Mouse (Mus musculus) heart, embryonic 14.5 days (tissue): ENCODE results near the gene 0610012G03Rik. TPM values are rescaled to one million over a fixed set of nuclear protein-coding genes. Genes with fewer than 3 reads are reported as not detected.
A peak's percentile ranks its signal among the peaks of the same experiment; 100 is the strongest.

Experiments used
- ATAC-seq: fragments of 200-750 bp; cut with Nextera tagmentation; 2 replicates; pipeline ENCODE4 v1.8.0; 2017; ENCODE audit warnings: low read depth, moderate TSS enrichment; ENCODE audit not compliant: insufficient number of reproducible peaks, insufficient read depth, low FRiP score
- H3K27ac ChIP-seq, 2 experiments: fragments of 200-500 bp in 1 of 2; fragments of 300-500 bp in 1 of 2; sonication (generic) in 1 of 2; replicated peaks in 1 of 2; 2 replicates each; pipeline ENCODE4 v1.5.1; 2012 to 2014; ENCODE audit warnings: low read depth in 2 of 2, low read length in 2 of 2, control low read depth in 1 of 2, mild to moderate bottlenecking in 1 of 2, mixed read lengths in 1 of 2; ENCODE audit not compliant: control insufficient read depth in 1 of 2, insufficient read depth in 1 of 2
- H3K27me3 ChIP-seq: fragments of 300-500 bp; sonication (generic); 2 replicates; pipeline ENCODE4 v1.6.1; 2014; ENCODE audit warnings: mild to moderate bottlenecking, low read length, control low read depth; ENCODE audit not compliant: control insufficient read depth, insufficient read depth
- H3K36me3 ChIP-seq: fragments of 300-500 bp; sonication (generic); 2 replicates; pipeline ENCODE4 v1.6.1; 2014; ENCODE audit warnings: mild to moderate bottlenecking, control low read depth, low read length, mixed read lengths; ENCODE audit not compliant: control insufficient read depth, insufficient read depth
- H3K4me1 ChIP-seq, 2 experiments: fragments of 200-500 bp in 1 of 2; fragments of 300-500 bp in 1 of 2; sonication (generic) in 1 of 2; 2 replicates each; pipeline ENCODE4 v1.6.1; 2012 to 2014; ENCODE audit warnings: low read length in 2 of 2, control low read depth in 1 of 2, mixed read lengths in 1 of 2; ENCODE audit not compliant: control insufficient read depth in 2 of 2, insufficient read depth in 2 of 2
- H3K4me2 ChIP-seq: fragments of 300-500 bp; sonication (generic); 2 replicates; pipeline ENCODE4 v1.6.1; 2014; ENCODE audit warnings: mild to moderate bottlenecking, low read length
- H3K4me3 ChIP-seq, 2 experiments: fragments of 200-500 bp in 1 of 2; fragments of 300-500 bp in 1 of 2; sonication (generic) in 1 of 2; 2 replicates each; pipeline ENCODE4 v1.5.1; 2012 to 2014; ENCODE audit warnings: low read length in 2 of 2, mild to moderate bottlenecking in 2 of 2, control low read depth in 1 of 2, low read depth in 1 of 2, moderate library complexity in 1 of 2; ENCODE audit not compliant: control insufficient read depth in 1 of 2, insufficient read depth in 1 of 2
- H3K9ac ChIP-seq: fragments of 300-500 bp; sonication (generic); 2 replicates; pipeline ENCODE4 v1.6.1; 2014; ENCODE audit warnings: mild to moderate bottlenecking, low read length
- H3K9me3 ChIP-seq: fragments of 300-500 bp; sonication (generic); 2 replicates; pipeline ENCODE4 v1.6.1; 2016; ENCODE audit warnings: low read length, control low read depth; ENCODE audit not compliant: control insufficient read depth
- WGBS: fragments of 180-500 bp; shearing (Covaris S2); extraction: QIAGEN DNeasy Blood & Tissue Kit; methylation state at CpG from one replicate; pipeline ENCODE4 v1.1.7; 2014; 5-methylcytosine and 5-hydroxymethylcytosine counted together
- polyA plus RNA-seq: library from polyadenylated mRNA; unstranded; fragments of >200 nt; fragmentation: Nextera tagmentation; extraction: Ambion mirVana; gene quantifications from 2 replicates; pipeline ENCODE4 v1.2.1, GENCODE M21; 2014

The 0610012G03Rik gene
- polyA plus RNA-seq, 1 experiment from 2014 or later, result 132 TPM

- peaks cover 7% of the 10 kb centered on the region for H3K27me3 ChIP-seq
- no peak overlapping the region for H3K4me2 ChIP-seq
- no peak for ATAC-seq
- peaks cover 0 to 1% of the 10 kb centered on the region in 2 experiments; a peak in 1 of 4 replicates for H3K4me1 ChIP-seq
- no peak overlapping the region for H3K27ac ChIP-seq
- no peak overlapping the region for H3K4me3 ChIP-seq
- WGBS, result 62% methylated on average over 2 of the region's 2 CpGs
- 0 out of 2 replicates have a peak, but pooled peaks cover 3% of the 10 kb centered on the region for H3K9me3 ChIP-seq
- no peak overlapping the region for H3K9ac ChIP-seq
- 0 out of 2 replicates have a peak, but pooled peaks cover 6% of the 10 kb centered on the region for H3K36me3 ChIP-seq
These were observed 7.7 kb downstream of the 0610012G03Rik start for GRCm38 (mm10) chr16:31940586-31940985.

- Histone ChIP-seq H3K9ac (no peak overlapping the region), H3K27me3 (peaks cover 21% of the 10 kb centered on the region), H3K4me1 (peaks cover 8 to 10% of the 10 kb centered on the region in 2 experiments), H3K9me3 (0 out of 2 replicates have a peak, but pooled peaks cover 3% of the 10 kb centered on the region), H3K27ac (no peak overlapping the region), H3K4me2 (no peak overlapping the region), H3K36me3 (no peaks in the 10 kb centered on the region), H3K4me3 (no peak overlapping the region)
- WGBS, result 62% methylated on average over 6 of the region's 6 CpGs
- ATAC-seq, result no peak
These were observed 9.4 kb downstream of the 0610012G03Rik start for GRCm38 (mm10) chr16:31938856-31939255.

- Histone ChIP-seq H3K9me3 (0 out of 2 replicates have a peak, but pooled peaks cover 3% of the 10 kb centered on the region), H3K27me3 (peaks cover 27% of the 10 kb centered on the region), H3K4me3 (no peak overlapping the region), H3K4me2 (no peak overlapping the region), H3K27ac (no peak overlapping the region), H3K4me1 (peaks cover 14 to 18% of the 10 kb centered on the region in 2 experiments), H3K36me3 (no peaks in the 10 kb centered on the region), H3K9ac (no peak overlapping the region)
- ATAC-seq, result no peak
- 84% methylated on average over 4 of the region's 4 CpGs for WGBS
These were observed 11.7 kb downstream of the 0610012G03Rik start for GRCm38 (mm10) chr16:31936568-31936967.

- H3K9me3 ChIP-seq, result 0 out of 2 replicates have a peak, but pooled peaks cover 3% of the 10 kb centered on the region
- H3K4me1 ChIP-seq, result peaks cover 14 to 18% of the 10 kb centered on the region in 2 experiments
- peak overlapping the region; percentile 84 for H3K4me2 ChIP-seq
- peak overlapping the region; percentile 56; the same call in 1 of the 2 replicates for H3K9ac ChIP-seq
- H3K27ac ChIP-seq, result no peak overlapping the region
- H3K36me3 ChIP-seq, result no peaks in the 10 kb centered on the region
- ATAC-seq, result no peak
- H3K4me3 ChIP-seq, result peak overlapping the region; percentile 20 to 37
- 5% methylated on average over 36 of the region's 36 CpGs for WGBS
- peaks cover 27% of the 10 kb centered on the region for H3K27me3 ChIP-seq
These were observed 13.0 kb downstream of the 0610012G03Rik start for GRCm38 (mm10) chr16:31935091-31935979.

GRCm38 (mm10) chr16:31934550-31935010 lies 13.7 kb downstream of the 0610012G03Rik start:
- Histone ChIP-seq H3K4me3 (peak overlapping the region; percentile 20 to 51; a peak in 2 of 4 replicates), H3K27ac (no peak overlapping the region), H3K36me3 (no peaks in the 10 kb centered on the region), H3K4me2 (peak overlapping the region; percentile 84), H3K9ac (0 out of 2 replicates have a peak overlapping the region, but pooled peaks have one; percentile 56), H3K27me3 (peaks cover 27% of the 10 kb centered on the region), H3K9me3 (0 out of 2 replicates have a peak, but pooled peaks cover 3% of the 10 kb centered on the region), H3K4me1 (peaks cover 14 to 18% of the 10 kb centered on the region in 2 experiments)
- ATAC-seq, result no peak
- 26% methylated on average over 13 of the region's 13 CpGs for WGBS

GRCm38 (mm10) chr16:31933751-31934549 lies 14.3 kb downstream of the 0610012G03Rik start, which contains the start of gene Pigz:
Pigz (plus strand) TSS chr16:31933851.
- H3K9ac ChIP-seq, result peak within 1 kb of the TSS; percentile 60
- peaks cover 27% of the 10 kb centered on the region for H3K27me3 ChIP-seq
- no peaks in the 10 kb centered on the region for H3K36me3 ChIP-seq
- H3K4me1 ChIP-seq, result peaks cover 14 to 18% of the 10 kb centered on the region in 2 experiments
- 0 out of 2 replicates have a peak, but pooled peaks cover 3% of the 10 kb centered on the region for H3K9me3 ChIP-seq
- H3K4me3 ChIP-seq, result peak within 1 kb of the TSS; percentile 51 to 64
- WGBS, result 8% methylated on average over 41 of the region's 42 CpGs
- no peak for ATAC-seq
- peak within 1 kb of the TSS; percentile 84 for H3K4me2 ChIP-seq
- H3K27ac ChIP-seq, result no peak within 1 kb of the TSS; a peak in 1 of 4 replicates
